Mouse (Mus musculus): Measurements from ENCODE around the gene Hist1h2ag. TPM values are rescaled to one million over a fixed set of nuclear protein-coding genes. Genes with fewer than 3 reads are reported as not detected.

The Hist1h2ag gene
- polyA plus RNA-seq, 1 experiment from 2014 or later = 19.7 TPM

DNA sequence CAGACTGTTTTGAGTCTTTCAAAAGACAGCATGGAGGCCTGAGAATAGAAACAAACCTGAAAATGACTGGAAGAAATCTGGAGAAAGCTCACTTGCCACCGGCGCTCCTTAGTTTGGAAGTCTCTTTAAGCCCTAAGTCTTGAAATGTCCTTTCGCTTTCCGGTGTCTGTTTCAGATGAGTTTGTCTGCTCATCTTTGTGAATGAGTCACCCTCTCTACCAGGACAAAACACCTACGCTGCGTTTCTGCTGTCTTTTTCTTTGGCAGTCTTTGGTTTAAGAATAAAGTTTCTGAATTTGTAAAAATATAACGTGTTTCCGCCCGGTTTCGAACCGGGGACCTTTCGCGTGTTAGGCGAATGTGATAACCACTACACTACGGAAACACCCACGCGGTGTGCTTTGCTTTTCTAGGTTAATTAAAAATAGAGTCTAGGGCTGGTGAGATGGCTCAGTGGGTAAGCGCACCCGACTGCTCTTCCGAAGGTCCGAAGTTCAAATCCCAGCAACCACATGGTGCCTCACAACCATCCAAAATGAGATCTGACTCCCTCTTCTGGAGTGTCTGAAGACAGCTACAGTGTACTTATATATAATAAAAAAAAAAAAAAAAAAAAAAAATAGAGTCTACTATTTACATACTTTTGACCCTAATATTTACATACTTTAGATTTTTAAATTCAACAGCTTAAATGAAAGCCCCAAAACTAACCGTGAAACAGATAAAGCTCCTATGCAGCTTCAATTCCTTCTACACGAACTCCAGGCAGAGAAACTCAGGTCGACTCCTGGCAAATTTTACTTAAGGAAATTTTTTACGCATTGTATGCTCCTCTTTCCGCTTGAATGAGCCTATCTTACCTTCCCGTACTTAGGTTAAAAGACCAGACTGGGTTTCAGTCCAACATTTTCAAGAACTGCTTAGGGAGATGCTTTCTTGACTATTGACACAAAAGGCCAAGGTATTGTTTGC lies 27.0 kb downstream of the Hist1h2ag start:
- Histone ChIP-seq H3K27me3 (peaks cover 80% of the 10 kb centered on the region), H3K36me3 (no peaks in the 10 kb centered on the region), H3K9ac (replicated peaks) (no peak overlapping the region), H3K9me3 (0 out of 2 replicates have a peak, but pooled peaks cover 3% of the 10 kb centered on the region), H3K4me3 (no peak overlapping the region), H3K27ac (replicated peaks) (no peak overlapping the region), H3K4me1 (peaks cover 18% of the 10 kb centered on the region), H3K4me2 (replicated peaks) (no peak overlapping the region)
- WGBS = 14% methylated on average over 27 of the region's 27 CpGs
- ATAC-seq (replicated peaks) = peak; percentile 67; the same call in 1 of the 2 replicates

DNA sequence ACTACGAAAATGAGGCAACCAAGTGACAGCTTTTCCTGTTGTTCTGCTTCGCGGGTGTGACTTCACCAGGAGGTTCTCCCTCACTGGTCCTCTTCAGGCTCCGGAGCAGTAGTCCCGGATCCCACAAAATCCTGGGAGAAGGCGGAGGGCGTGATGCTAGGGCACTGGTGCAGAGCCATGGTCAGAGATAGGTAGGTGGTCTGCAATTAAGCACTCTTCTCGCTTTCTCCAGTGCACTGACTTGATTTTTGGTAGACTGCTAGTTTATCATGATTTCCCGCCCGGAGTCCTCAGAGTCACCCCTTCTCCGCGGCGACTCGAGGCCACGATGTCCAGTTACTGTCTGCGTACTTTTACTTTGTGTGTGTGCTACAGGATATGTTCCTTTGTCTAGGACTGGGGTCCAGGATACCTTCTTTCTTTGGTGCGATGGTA lies 28.3 kb downstream of the Hist1h2ag start:
- ATAC-seq (replicated peaks) = no peak
- H3K9ac ChIP-seq (replicated peaks) = no peak overlapping the region
- no peaks in the 10 kb centered on the region for H3K36me3 ChIP-seq
- WGBS = 15% methylated on average over 17 of the region's 17 CpGs
- 0 out of 2 replicates have a peak overlapping the region, but pooled peaks have one; percentile 2 for H3K4me3 ChIP-seq
- 0 out of 2 replicates have a peak, but pooled peaks cover 3% of the 10 kb centered on the region for H3K9me3 ChIP-seq
- H3K27ac ChIP-seq (replicated peaks) = no peak overlapping the region
- no peak overlapping the region for H3K4me2 ChIP-seq (replicated peaks)
- peaks cover 81% of the 10 kb centered on the region for H3K27me3 ChIP-seq
- H3K4me1 ChIP-seq = 0 out of 2 replicates have a peak, but pooled peaks cover 6% of the 10 kb centered on the region

GRCm38 (mm10) chr13:22013716-22014115 lies 29.0 kb downstream of the Hist1h2ag start:
- Histone ChIP-seq H3K36me3 (no peaks in the 10 kb centered on the region), H3K4me1 (0 out of 2 replicates have a peak, but pooled peaks cover 6% of the 10 kb centered on the region), H3K27me3 (peaks cover 81% of the 10 kb centered on the region), H3K9me3 (0 out of 2 replicates have a peak, but pooled peaks cover 3% of the 10 kb centered on the region), H3K4me2 (replicated peaks) (no peak overlapping the region), H3K4me3 (no peak overlapping the region), H3K9ac (replicated peaks) (no peak overlapping the region; the same call in 1 of the 2 replicates), H3K27ac (replicated peaks) (no peak overlapping the region)
- ATAC-seq (replicated peaks) = no peak
- WGBS = 20% methylated on average over 13 of the region's 13 CpGs

DNA sequence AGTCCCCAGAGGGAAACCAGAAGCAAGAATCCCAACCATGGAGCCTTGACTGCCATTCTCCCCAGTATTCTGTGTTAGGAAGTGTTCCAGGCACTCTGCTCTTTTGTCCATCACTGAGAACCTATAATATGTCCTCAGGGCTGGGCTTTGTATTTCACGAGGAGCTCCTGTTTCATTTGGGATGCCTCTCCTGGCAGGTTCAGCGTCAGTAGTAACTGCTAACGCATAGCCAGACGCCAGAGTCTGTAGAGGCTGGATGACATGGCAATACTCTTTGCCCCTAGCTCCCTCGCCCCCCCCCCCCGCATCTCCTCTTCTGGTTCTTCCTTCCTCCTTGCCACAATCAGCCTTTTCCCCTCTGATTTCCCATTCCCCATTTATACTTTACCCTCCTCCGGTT lies 33.1 kb downstream of the Hist1h2ag start, which contains the start of gene Prss16:
Gene Prss16, minus strand, starts transcription at position 101 of the 400 bp plus-strand sequence.
- no peak within 1 kb of the TSS for H3K4me2 ChIP-seq (replicated peaks)
- 46% methylated on average over 7 of the region's 7 CpGs for WGBS
- H3K27ac ChIP-seq (replicated peaks) = no peak within 1 kb of the TSS

GRCm38 (mm10) chr13:22008707-22009106 lies 34.0 kb downstream of the Hist1h2ag start:
- H3K4me2 ChIP-seq (replicated peaks) = no peak overlapping the region
- no peak overlapping the region for H3K9ac ChIP-seq (replicated peaks)
- WGBS = 72% methylated on average over 3 of the region's 3 CpGs
- peaks cover 92% of the 10 kb centered on the region for H3K27me3 ChIP-seq
- no peaks in the 10 kb centered on the region for H3K36me3 ChIP-seq
- no peaks in the 10 kb centered on the region for H3K9me3 ChIP-seq
- H3K4me3 ChIP-seq = no peak overlapping the region
- H3K27ac ChIP-seq (replicated peaks) = no peak overlapping the region
- no peak for ATAC-seq (replicated peaks)
- H3K4me1 ChIP-seq = peaks cover 19% of the 10 kb centered on the region

More for the DNA sequence above, 33.1 kb downstream of the Hist1h2ag start, which contains the start of gene Prss16:
- Histone ChIP-seq H3K9me3 (no peaks in the 10 kb centered on the region), H3K27me3 (peaks cover 91% of the 10 kb centered on the region), H3K4me1 (peaks cover 23% of the 10 kb centered on the region), H3K36me3 (no peaks in the 10 kb centered on the region), H3K4me3 (no peak within 1 kb of the TSS), H3K9ac (replicated peaks) (no peak within 1 kb of the TSS)
- no peak for ATAC-seq (replicated peaks)

- H3K4me1 ChIP-seq = peaks cover 19% of the 10 kb centered on the region
- no peak overlapping the region for H3K4me3 ChIP-seq
- H3K27ac ChIP-seq (replicated peaks) = no peak overlapping the region
- peaks cover 94% of the 10 kb centered on the region for H3K27me3 ChIP-seq
- no peak for ATAC-seq (replicated peaks)
- 51% methylated on average over 7 of the region's 7 CpGs for WGBS
- H3K4me2 ChIP-seq (replicated peaks) = no peak overlapping the region
- H3K9ac ChIP-seq (replicated peaks) = no peak overlapping the region
- no peaks in the 10 kb centered on the region for H3K36me3 ChIP-seq
- H3K9me3 ChIP-seq = no peaks in the 10 kb centered on the region
These were observed 34.9 kb downstream of the Hist1h2ag start for GRCm38 (mm10) chr13:22007872-22008271.

DNA sequence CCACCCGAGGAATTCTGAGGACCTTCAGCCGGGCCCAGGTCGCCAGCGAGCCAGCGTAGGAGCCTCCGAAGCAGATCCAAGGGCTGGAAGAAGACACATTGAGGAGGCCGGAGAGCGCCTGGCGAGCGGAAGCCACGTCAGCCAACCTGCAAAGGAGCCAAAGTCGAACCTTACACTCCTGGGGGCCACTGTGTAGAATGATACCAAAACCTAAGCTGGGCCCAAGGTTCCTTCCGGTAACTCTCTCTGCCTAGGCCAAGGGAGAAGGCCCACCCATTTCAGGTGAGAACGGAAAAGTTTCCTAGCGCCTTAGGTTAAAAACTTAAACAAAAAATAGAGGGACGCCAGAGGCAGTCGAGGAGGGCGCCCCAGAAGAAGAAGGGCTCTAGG lies 35.6 kb downstream of the Hist1h2ag start:
- 3% methylated on average over 18 of the region's 18 CpGs for WGBS
- H3K9ac ChIP-seq (replicated peaks) = no peak overlapping the region
- H3K4me2 ChIP-seq (replicated peaks) = peak overlapping the region; percentile 96
- no peaks in the 10 kb centered on the region for H3K9me3 ChIP-seq
- H3K27ac ChIP-seq (replicated peaks) = no peak overlapping the region
- no peaks in the 10 kb centered on the region for H3K36me3 ChIP-seq
- peaks cover 95% of the 10 kb centered on the region for H3K27me3 ChIP-seq
- H3K4me3 ChIP-seq = peak overlapping the region; percentile 49
- peaks cover 19% of the 10 kb centered on the region for H3K4me1 ChIP-seq
- ATAC-seq (replicated peaks) = no peak

DNA sequence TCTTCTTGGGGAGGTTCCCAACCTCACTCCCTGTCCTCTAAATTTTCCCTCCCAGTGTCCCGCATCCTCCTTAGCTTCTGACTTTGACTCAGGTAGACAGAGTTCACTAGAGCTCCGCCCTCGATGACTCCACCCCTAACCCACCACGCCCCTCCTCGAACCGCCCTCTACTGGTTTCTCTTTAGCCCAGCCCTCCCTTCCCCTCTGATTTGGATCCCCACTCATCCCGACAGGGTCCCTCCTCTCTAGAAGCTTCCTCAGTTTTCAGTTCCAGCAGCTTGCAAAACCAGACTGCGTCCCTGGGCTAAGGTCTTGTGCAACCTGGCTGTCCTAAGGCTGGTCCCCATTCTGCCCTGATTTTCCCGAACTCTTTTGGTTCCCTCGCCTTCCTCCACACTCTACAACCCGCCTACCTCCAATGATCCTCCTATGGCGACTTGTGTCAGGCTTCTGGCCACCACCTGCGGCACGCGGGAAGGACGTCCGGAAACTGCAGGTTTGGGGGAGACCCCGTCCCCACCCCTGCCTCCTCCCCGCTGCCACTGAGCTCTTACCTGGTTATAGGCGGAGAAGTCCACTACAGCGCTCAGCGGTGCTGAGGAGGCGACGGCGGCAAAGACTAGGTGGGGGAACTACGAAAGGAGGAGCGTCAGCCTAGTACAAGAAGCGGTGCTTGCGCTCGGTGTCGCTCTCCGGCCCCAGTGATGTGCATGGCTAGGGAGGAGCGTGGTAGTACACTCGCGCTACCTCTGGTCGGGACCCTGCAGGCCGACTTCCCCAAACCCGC lies 36.2 kb downstream of the Hist1h2ag start:
- Histone ChIP-seq H3K9me3 (no peaks in the 10 kb centered on the region), H3K36me3 (no peaks in the 10 kb centered on the region), H3K9ac (replicated peaks) (no peak overlapping the region), H3K4me3 (peak overlapping the region; percentile 49), H3K27me3 (peaks cover 97% of the 10 kb centered on the region), H3K27ac (replicated peaks) (no peak overlapping the region), H3K4me2 (replicated peaks) (peak overlapping the region; percentile 96), H3K4me1 (peaks cover 19% of the 10 kb centered on the region)
- under 1% methylated on average over 38 of the region's 38 CpGs for WGBS
- ATAC-seq (replicated peaks) = peak; percentile 75; the same call in 1 of the 2 replicates

DNA sequence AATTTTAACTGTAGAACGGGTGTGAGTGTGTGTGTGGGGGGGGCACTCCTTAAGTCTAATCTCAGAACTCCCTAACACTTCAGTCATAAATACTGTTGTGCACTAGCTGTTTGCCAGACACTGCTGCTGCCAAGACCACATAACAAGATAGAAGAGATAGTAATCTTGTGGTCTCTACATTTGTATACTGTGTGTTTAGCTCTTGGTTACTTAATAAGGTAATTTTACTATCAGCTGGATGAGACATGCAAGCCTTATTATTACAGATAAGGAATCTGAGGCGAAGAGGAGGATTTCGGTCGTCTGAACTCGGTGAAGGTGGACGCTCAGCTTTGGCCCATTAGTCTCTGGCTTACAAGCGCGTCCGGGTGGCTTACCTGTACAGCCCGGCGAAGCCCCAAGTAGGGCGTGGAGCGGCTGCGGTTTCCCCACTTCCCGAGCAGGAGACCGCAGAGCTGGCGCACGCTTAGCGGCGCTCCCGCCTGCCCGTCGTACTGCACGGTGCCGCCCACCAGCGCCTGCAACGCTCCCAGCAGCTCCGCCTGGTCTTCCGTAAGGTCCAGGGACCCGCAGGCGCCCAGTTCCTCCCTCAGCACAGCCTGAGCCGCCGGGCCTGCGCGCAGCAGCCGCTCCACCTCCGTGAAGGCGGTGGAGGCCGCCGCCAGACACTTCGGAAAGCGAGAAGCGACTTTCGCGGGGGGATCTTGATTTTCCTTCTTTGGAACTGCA lies 37.0 kb downstream of the Hist1h2ag start:
- Histone ChIP-seq H3K36me3 (no peaks in the 10 kb centered on the region), H3K4me3 (peak overlapping the region; percentile 49), H3K9ac (replicated peaks) (peak overlapping the region; percentile 29; the same call in 1 of the 2 replicates), H3K4me2 (replicated peaks) (peak overlapping the region; percentile 96), H3K9me3 (no peaks in the 10 kb centered on the region), H3K4me1 (peaks cover 19% of the 10 kb centered on the region), H3K27me3 (peaks cover 99% of the 10 kb centered on the region), H3K27ac (replicated peaks) (no peak overlapping the region)
- WGBS = under 1% methylated on average over 45 of the region's 45 CpGs
- ATAC-seq (replicated peaks) = peak; percentile 74

GRCm38 (mm10) chr13:22001823-22002222 lies 40.9 kb downstream of the Hist1h2ag start:
- peaks cover 22% of the 10 kb centered on the region for H3K4me1 ChIP-seq

GRCm38 (mm10) chr13:22001346-22001745 lies 41.4 kb downstream of the Hist1h2ag start:
- Histone ChIP-seq H3K4me2 (replicated peaks) (no peak overlapping the region), H3K36me3 (no peaks in the 10 kb centered on the region), H3K4me3 (no peak overlapping the region), H3K4me1 (peaks cover 20% of the 10 kb centered on the region), H3K27ac (replicated peaks) (no peak overlapping the region), H3K27me3 (peaks cover 100% of the 10 kb centered on the region), H3K9ac (replicated peaks) (no peak overlapping the region), H3K9me3 (no peaks in the 10 kb centered on the region)
- ATAC-seq (replicated peaks) = no peak
- WGBS = 70% methylated on average over 2 of the region's 2 CpGs

More at GRCm38 (mm10) chr13:22001823-22002222, 40.9 kb downstream of the Hist1h2ag start:
- Histone ChIP-seq H3K27ac (replicated peaks) (no peak overlapping the region), H3K9ac (replicated peaks) (no peak overlapping the region), H3K9me3 (no peaks in the 10 kb centered on the region), H3K4me2 (replicated peaks) (no peak overlapping the region), H3K27me3 (peaks cover 100% of the 10 kb centered on the region), H3K4me3 (no peak overlapping the region), H3K36me3 (no peaks in the 10 kb centered on the region)
- ATAC-seq (replicated peaks) = no peak
- 29% methylated on average over 5 of the region's 5 CpGs for WGBS
